Mouse (Mus musculus): ENCODE data around the gene Ncoa1.

GRCm38 (mm10) chr12:4403206-4403605 lies 73.8 kb downstream of the Ncoa1 start:
- no peak for TF ChIP-seq POLR2A (IDR thresholded peaks at IDR 0.05; ENCODE audit: extremely low read depth, insufficient read depth, low read length)
- no peak for TF ChIP-seq CTCF (IDR thresholded peaks at IDR 0.05; ENCODE audit: low read depth, low read length)

Data from liver, adult 2 months (tissue).